Mouse (Mus musculus): ENCODE data around the gene Uqcr10. TPM values are rescaled to one million over a fixed set of nuclear protein-coding genes. Genes with fewer than 3 reads are reported as not detected.

Gene Uqcr10
- total RNA-seq (2023) = 100 to 1,000 TPM; 134 to 138 TPM

DNA sequence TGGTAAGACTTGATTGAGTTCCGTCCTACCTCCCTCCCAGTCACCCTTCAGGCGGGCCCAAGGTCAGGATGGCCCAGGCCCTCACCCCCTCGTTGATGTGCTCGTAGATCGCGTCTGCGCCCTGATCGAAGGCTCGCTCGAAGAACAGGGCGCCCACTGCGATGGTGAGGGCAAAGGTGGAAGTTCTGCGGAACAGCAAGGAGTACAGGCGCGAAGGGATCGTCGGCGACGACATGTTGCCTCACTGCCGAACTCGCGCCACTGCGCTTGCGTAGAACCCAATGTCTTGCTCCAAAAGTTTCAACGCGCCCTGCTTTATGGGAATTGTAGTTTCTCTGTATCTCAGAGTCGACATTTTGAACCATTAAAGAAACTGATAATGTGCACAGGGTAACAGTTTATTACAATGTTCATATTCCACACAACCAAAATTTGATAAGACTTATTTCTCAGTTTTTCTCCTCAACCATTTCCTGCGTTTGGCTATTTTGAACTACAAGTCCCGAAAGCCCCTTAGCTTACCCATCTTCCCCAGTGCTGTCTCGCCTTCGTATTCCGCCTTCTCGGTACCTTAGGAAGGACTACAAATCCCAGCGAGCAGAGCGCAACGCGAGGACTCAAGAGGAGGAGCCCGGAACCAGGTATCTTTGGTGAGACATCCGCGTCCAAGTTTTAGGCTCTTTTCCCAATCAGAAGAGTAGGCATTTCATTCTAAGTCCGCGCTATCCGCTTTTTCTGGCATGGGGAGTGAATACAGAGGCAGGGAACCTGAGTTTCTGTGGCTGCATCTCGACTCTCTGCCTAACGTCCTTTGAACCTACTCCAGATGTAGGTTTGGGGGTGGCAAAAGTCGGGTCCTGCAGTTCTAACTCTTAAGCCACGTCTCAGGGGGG is at the start of gene Uqcr10, which contains the start of gene Zmat5:
Gene Uqcr10, minus strand, starts transcription at position 271 of the 893 bp plus-strand sequence.
Gene Zmat5, plus strand, starts transcription at position 607 of the 893 bp plus-strand sequence.

DNA sequence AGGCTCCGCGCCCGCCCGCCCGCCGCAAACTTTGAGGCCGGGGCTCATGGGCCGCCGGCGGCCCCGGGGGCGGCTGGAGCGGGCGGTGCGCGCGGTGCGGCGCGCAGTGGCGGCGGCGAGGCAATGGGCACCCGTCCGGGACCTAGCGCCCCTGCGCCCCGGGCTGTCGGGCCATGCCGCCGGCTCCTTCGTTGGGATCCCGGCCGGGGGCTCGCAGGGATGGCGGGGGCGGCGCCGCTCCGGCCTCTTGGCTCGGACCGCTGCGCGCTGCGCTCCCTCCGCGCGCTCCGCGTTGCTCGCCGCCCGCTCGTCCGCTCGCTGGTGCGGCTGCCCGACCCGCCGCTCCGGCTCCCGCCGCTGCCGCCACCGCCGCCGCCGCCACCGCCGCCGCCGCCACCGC is 42.6 kb upstream of the Uqcr10 start, which contains the start of gene Cabp7:
Gene Cabp7, minus strand, starts transcription at position 46 of the 400 bp plus-strand sequence.

Other genes starting within 250 kb of the Uqcr10 start
- gene Mtmr3, start 109.5 kb downstream of the Uqcr10 start, total RNA-seq (2023) = 100 to 1,000 TPM; 145 to 154 TPM
- gene Gm11032, start 84.3 kb downstream of the Uqcr10 start, total RNA-seq (2023) = not detected
- gene Ascc2, start 66.6 kb downstream of the Uqcr10 start, total RNA-seq (2023) = 10 to 100 TPM; 18.2 to 19.6 TPM
- gene Zmat5, start 336 bp upstream of the Uqcr10 start, total RNA-seq (2023) = 10 to 100 TPM; 18.7 to 22.0 TPM
- gene Cabp7, start 42.4 kb upstream of the Uqcr10 start, total RNA-seq (2023) = not detected
- gene Nf2, start 145.2 kb upstream of the Uqcr10 start, total RNA-seq (2023) = 10 to 100 TPM; 21.4 to 24.7 TPM
- 1 to 10 TPM; 2.8 to 2.9 TPM for gene Nipsnap1, start 169.6 kb upstream of the Uqcr10 start, total RNA-seq (2023)
- 10 to 100 TPM; 17.4 to 18.5 TPM for gene Thoc5, start 191.0 kb upstream of the Uqcr10 start, total RNA-seq (2023)
- gene Nefh, start 243.7 kb upstream of the Uqcr10 start, total RNA-seq (2023) = under 1 TPM; 0.09 to 0.31 TPM